23 mouse cellular contexts compared by ENCODE assay signal in genomic region chr4:127903954-127904353, GRCm38 (mm10).
DNase-seq lines count a peak whose midpoint lies in the region; ATAC-seq lines count a peak whose summit lies in the region.
"Had no signal": no experiment of that assay in that cellular context is flagged by ENCODE, and none has a peak within 500 bp of the region (broad histone marks: within the 10 kb centered on the region; RNA-seq: fewer than 3 reads in every experiment).

No protein-coding gene starts in this region.

- H3K27me3 ChIP-seq in kidney, embryonic 15.5 days, result no peaks in the 10 kb centered on the region
- H3K27me3 ChIP-seq: neural tube, embryonic 15.5 days; stomach, embryonic 15.5 days had no signal

- DNase-seq in adrenal gland, adult 2 months, result peak; percentile 9
- DNase-seq in adrenal gland, adult 18-20 months (ENCODE audit: low spot score in 2 of 2), result no peak
- no peak for DNase-seq in kidney, adult 11 months
- DNase-seq in ZHBTc4 (ENCODE audit: low read depth, low spot score), result peak; percentile 96
- DNase-seq in retina, embryonic 14.5 days (ENCODE audit: low spot score), result peak; percentile 14
- no peak for DNase-seq in thymus, postnatal 10 days (ENCODE audit: low spot score in 2 of 2)
- no peak for DNase-seq in left cerebral cortex, postnatal 36 days (ENCODE audit: low spot score in 2 of 2)
- DNase-seq: cerebellum, adult 9-10 months; heart, postnatal 10 days; kidney, adult 8-10 months; liver; midbrain, embryonic 14.5 days; thymus, adult 2 months had no signal

- H3K4me3 ChIP-seq in kidney, embryonic 15.5 days (replicated peaks), result no peak overlapping the region
- H3K4me3 ChIP-seq: forebrain, embryonic 10.5 days; layer of hippocampus, adult 2 months; neural tube, embryonic 15.5 days; stomach, embryonic 15.5 days had no signal

- peak; percentile 70; the same call in 1 of the 2 replicates for ATAC-seq in kidney, embryonic 15.5 days (replicated peaks; ENCODE audit: low FRiP score)
- ATAC-seq: forebrain, postnatal 0 days; hindbrain, embryonic 16.5 days; lung, postnatal 0 days had no signal

- WGBS in kidney, embryonic 15.5 days, result 49% methylated on average over 3 of the region's 3 CpGs

- H3K4me2 ChIP-seq in kidney, embryonic 15.5 days, result no peak overlapping the region
- H3K4me2 ChIP-seq: heart, embryonic 11.5 days; neural tube, embryonic 15.5 days; stomach, embryonic 15.5 days had no signal

- no peaks in the 10 kb centered on the region for H3K9me3 ChIP-seq in kidney, embryonic 15.5 days (replicated peaks)
- H3K9me3 ChIP-seq: forebrain, embryonic 10.5 days; neural tube, embryonic 15.5 days; stomach, embryonic 15.5 days had no signal

- intact Hi-C loops in left cerebral cortex, postnatal 36 days (cut with DNase I), result no loop called here

- no peak overlapping the region for H3K27ac ChIP-seq in kidney, embryonic 15.5 days
- H3K27ac ChIP-seq: forebrain, embryonic 10.5 days; layer of hippocampus, adult 2 months; neural tube, embryonic 15.5 days; stomach, embryonic 15.5 days had no signal

- H3K9ac ChIP-seq in kidney, embryonic 15.5 days, result no peak overlapping the region
- H3K9ac ChIP-seq: forebrain, postnatal 0 days; neural tube, embryonic 15.5 days; stomach, embryonic 15.5 days had no signal

- H3K36me3 ChIP-seq in kidney, embryonic 15.5 days, result no peaks in the 10 kb centered on the region
- H3K36me3 ChIP-seq: forebrain, embryonic 10.5 days; G1E; neural tube, embryonic 15.5 days; stomach, embryonic 15.5 days had no signal

- no peaks in the 10 kb centered on the region for H3K4me1 ChIP-seq in kidney, embryonic 15.5 days
- H3K4me1 ChIP-seq: forebrain, embryonic 10.5 days; stomach, embryonic 15.5 days had no signal

Comparison
In these comparisons a context has a peak if more than half of its experiments do, and no peak if none do; other contexts are left out.
1. DNase-seq: peak in adrenal gland, adult 2 months (single experiment), ZHBTc4 (single experiment) and retina, embryonic 14.5 days (single experiment); none in adrenal gland, adult 18-20 months (0 of 2), kidney, adult 11 months (single experiment), thymus, postnatal 10 days (0 of 2) and left cerebral cortex, postnatal 36 days (0 of 2).